Mouse (Mus musculus): ENCODE data around the gene Ppt2.

The Ppt2 gene

DNA sequence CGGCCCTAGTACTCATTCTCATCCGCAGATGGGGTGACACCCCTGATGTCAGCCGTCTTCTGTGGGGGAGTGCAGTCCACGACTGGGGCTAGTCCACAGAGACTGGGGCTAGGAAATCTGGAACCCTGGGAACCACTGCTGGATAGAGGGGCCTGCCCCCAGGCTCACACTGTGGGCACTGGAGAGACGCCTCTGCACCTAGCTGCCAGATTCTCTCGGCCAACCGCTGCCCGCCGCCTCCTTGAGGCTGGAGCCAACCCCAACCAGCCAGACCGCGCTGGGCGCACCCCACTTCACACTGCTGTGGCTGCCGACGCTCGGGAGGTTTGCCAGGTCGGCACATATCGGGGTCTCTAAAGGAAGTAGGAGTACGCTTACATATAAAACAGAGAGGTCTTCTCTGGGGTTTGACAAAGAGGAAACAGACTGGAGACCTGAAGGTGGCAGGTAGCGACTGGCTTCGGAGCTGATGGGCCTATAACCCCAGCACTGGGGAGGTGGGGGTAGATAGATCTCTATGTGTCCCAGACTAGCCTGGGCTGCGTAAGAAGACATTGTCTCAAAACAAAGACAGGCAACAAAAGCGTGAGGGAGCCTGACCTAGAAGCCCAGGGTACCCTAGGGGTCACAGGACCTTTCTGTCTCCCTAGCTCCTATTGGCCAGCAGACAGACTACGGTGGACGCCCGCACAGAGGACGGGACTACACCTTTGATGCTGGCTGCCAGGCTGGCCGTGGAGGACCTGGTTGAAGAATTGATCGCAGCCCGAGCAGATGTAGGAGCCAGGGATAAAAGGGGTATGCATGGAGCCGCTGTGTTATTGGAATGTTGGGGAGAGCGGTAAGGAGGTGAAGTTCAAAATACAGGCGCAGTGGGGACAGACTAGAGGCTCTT, 42.2 kb downstream of the Ppt2 start:
- DNase-seq, result no peak

DNA sequence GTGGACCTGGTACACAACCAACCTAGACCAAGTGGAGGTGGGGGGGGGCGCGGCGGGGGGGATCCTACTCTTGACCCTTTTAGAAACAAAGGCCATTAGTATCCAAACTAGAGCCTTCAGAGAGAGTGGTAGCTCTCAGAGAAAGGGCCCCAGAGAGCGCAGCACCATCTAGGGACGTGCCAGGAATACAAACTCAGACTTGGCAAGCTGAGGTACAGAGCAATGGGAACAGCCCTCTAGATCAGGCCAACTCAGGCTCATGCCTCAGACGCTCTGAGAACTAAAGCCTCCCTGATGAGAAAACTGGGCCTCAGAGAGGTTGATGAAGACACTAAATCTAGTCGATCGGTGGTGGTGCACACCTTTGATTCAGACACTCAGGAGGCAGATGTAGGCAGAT, 43.2 kb downstream of the Ppt2 start:
- no peak for DNase-seq

DNA sequence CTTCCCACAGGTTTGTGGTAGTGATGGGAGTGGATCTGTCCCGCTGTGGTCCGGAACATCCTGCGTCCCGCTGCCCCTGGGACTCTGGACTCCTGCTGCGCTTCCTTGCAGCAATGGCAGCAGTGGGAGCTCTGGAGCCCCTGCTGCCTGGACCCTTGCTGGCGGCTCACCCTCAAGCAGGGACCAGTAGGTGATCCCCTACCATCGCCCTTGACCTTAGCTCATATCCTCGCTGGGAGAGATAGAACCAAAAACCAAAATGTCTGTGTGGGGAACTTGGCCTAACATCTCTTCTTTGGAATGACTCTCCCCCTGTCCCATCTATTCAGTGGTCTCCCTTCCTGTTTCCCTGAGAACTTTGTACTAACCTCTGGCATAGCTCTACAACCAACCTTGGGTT, 44.5 kb downstream of the Ppt2 start:
- no peak for DNase-seq

DNA sequence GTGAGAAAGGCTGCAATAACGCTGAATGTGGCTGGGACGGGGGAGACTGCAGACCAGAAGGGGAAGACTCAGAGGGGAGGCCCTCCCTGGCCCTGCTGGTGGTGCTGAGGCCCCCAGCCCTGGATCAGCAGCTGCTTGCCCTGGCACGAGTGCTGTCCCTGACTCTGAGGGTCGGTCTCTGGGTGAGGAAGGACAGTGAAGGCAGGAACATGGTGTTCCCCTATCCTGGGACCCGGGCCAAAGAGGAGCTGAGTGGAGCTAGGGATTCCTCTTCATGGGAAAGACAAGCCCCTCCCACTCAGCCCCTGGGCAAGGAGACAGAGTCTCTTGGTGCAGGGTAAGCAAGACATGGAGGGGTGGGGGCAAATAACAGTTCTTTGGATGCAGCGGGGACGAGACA, 44.9 kb downstream of the Ppt2 start:
- DNase-seq, result no peak

DNA sequence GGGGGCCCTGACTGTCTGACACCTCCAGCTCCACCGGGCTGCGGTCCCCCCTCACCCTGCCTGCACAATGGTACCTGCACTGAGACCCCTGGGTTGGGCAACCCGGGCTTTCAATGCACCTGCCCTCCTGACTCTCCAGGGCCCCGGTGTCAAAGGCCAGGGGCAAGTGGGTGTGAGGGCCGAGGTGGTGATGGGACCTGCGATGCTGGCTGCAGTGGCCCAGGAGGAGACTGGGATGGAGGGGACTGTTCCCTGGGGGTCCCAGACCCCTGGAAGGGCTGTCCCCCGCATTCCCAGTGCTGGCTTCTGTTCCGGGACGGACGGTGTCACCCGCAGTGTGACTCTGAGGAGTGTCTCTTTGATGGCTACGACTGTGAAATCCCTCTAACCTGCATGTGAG, 45.8 kb downstream of the Ppt2 start:
- no peak for DNase-seq

DNA sequence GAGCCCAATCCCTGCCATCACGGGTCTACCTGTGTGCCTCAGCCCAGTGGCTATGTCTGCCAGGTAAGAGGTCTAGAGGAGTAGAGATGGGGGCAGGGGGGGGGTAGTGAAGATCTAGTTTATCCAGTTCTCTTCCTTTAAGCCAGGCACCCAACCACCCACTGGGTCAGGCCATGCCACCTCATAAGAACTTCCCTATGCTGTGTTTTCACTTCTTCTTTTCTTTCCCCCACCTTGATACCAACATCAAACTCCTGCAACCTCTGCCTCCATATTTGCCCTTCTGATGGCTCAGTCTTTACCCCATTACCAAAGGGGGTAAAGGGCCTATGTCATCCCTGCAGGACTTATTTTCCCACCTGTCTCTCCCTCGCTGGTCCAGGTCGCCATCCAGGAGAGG, 50.2 kb downstream of the Ppt2 start:
- DNase-seq, result no peak

DNA sequence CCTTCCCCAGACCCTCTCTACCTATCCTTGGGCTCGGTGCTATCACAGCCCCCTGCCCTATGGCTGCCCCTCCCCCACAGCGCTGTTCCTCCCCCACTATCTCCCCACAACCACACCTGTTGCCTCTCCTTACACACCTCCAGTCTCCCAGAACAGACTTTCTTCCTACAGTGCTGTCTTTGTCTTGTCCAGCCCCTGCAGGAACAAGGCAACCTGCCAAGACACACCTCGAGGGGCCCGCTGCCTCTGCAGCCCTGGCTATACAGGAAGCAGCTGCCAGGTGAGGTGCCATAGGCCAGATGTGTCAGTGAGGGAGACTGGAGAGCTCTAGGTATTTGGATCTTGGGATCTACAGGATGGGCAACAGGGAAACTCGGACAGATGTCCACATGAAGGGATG, 51.7 kb downstream of the Ppt2 start:
- no peak for DNase-seq

DNA sequence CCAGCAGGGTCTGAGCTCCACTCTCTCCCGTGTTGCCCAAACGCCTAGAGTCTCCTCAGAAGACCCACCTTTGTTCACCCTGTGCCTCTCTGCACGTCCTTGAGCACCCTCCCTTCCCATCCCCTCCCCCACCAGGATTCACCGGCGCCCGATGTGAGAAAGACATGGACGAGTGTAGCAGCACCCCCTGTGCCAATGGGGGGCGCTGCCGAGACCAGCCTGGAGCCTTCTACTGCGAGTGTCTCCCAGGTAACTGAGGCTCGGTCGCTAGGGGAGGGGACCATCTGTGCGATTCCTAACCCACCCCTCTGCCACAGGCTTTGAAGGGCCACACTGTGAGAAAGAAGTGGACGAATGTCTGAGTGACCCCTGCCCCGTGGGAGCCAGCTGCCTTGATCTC, 55.9 kb downstream of the Ppt2 start:
- DNase-seq, result no peak

DNA sequence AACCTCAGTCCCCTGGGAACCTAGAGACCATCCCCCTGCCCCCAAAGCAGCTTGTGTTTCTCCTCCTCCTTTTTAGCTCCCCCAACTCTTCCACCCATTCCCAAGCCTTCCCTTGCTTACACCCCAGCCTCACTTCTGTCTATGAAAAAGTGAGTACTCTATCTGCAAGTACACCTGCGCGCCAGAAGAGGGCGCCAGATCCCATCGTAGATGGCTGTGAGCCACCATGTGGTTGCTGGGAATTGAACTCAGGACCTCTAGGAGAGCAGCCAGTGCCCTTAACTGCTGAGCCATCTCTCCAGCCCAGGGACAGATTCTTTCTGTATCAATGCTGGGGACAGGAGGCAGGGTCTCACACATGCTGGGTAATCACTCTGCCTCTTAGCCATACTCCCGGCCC, 56.4 kb downstream of the Ppt2 start:
- DNase-seq, result no peak

DNA sequence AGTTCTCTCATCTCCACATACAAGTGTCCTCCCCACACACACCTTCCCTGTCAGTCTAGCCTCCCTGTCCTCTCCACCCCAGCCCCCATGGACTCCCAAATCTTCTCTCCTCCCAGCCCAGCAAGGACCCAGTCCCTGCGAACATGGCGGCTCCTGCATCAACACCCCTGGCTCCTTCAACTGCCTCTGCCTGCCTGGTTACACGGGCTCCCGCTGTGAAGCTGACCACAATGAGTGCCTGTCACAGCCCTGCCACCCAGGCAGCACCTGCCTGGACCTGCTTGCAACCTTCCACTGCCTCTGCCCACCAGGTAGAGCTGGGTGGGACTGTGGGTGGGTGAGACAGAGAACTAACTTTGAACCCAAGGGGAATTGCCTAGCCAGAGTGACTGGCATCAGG, 58.4 kb downstream of the Ppt2 start:
- DNase-seq, result no peak

DNA sequence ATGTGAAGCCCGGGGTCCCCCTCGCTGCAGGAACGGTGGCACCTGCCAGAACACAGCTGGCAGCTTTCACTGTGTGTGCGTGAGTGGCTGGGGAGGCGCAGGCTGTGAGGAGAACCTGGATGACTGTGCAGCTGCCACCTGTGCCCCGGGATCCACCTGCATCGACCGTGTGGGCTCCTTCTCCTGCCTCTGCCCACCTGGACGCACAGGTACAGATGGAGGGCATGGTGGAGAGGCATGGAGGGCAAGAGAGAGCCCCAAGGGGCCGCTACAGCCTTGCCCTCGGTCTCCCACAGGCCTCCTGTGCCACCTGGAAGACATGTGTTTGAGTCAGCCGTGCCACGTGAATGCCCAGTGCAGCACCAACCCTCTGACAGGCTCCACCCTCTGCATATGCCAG, 59.9 kb downstream of the Ppt2 start:
- DNase-seq, result no peak

DNA sequence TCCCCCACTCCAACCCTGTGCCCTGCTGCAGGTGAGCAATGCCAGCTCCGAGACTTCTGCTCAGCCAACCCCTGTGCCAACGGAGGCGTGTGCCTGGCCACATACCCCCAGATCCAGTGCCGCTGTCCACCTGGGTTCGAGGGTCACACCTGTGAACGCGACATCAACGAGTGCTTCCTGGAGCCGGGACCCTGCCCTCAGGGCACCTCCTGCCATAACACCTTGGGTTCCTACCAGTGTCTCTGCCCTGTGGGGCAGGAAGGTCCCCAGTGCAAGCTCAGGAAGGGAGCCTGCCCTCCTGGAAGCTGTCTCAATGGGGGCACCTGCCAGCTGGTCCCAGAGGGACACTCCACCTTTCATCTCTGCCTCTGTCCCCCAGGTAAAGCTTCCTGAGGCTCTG, 61.0 kb downstream of the Ppt2 start:
- DNase-seq, result no peak
